Mouse (Mus musculus): Measurements from ENCODE around the gene Pappa.

Gene Pappa

DNA sequence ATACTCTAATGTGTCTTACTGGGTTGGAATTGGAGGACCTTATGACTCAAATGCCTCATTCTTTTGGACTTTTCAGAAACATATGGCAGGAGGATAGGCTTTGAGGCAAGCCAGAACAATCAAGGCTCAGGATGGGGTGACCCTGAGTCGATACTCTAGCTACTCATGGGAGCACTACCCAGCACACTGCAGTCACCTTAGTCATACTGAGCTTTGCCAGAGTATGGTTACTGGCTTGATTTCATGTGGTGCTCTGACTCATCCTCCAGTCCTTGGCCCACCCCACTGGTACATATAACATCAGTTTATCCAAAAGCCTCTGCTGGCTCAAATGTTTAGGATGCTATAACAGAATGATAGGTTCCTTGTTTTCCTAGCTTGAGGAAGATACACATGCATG, 130.1 kb downstream of the Pappa start:
- ATAC-seq (ENCODE audit: insufficient number of reproducible peaks, low FRiP score, low TSS enrichment) = no peak

DNA sequence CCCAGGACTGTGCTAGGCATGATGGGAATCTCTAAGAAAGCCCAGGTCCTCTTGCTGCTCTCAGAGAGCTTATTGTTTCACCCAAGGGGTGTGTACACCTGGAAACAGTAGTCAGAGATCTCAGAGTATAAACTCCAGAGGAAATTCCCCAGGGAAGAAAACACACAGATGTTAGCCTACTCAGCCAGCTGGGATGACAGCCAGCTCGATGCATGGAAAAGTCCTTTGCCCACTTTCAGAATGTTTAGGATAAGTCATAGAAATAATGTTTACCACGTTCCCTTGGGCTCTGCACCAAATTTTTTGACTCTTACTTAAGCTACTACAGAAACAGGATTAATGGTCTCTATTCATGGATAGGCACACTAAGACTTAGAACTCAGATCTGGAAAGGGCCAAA, 143.1 kb downstream of the Pappa start:
- ATAC-seq (ENCODE audit: insufficient number of reproducible peaks, low FRiP score, low TSS enrichment) = no peak

DNA sequence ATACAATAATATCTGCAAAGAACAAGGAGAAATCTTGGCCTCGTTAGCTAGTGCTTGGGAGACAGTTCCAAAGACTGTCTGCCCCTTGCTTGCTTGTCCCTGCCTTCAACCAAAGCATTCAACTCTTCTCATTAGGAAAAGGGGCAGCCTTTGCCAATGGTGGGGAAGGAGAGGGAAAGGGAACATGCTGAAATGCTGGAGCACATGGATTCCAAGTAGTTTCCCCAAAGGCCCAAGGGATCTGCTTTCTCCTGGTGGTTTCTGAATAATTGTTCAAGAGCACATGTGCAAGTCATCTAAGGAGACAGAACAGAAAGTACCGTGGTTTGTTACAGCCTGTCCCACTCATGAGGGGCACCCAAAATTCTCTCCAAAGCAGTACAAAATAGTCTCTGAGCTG, 146.0 kb downstream of the Pappa start:
- ATAC-seq (ENCODE audit: insufficient number of reproducible peaks, low FRiP score, low TSS enrichment) = no peak

DNA sequence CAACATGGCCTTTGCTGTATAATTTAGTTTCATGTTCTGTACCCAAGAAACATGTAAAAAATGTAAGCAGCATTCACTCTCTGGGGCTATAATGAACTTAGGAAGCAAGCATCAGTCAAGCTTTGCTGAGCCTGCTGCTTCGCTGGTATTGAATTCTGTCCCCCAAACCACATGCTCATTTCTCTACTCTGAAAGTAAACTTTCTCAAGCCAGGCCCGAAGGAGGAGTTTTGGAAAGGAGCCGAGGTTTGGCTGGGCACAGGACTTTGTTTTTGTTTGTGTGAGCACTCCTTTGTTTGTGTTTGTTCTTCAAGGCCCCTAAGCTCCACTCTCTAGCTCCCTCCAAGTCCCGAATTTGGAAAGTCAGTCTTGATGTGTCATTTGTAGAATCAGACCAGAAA, 148.3 kb downstream of the Pappa start:
- ATAC-seq (ENCODE audit: insufficient number of reproducible peaks, low FRiP score, low TSS enrichment) = no peak

DNA sequence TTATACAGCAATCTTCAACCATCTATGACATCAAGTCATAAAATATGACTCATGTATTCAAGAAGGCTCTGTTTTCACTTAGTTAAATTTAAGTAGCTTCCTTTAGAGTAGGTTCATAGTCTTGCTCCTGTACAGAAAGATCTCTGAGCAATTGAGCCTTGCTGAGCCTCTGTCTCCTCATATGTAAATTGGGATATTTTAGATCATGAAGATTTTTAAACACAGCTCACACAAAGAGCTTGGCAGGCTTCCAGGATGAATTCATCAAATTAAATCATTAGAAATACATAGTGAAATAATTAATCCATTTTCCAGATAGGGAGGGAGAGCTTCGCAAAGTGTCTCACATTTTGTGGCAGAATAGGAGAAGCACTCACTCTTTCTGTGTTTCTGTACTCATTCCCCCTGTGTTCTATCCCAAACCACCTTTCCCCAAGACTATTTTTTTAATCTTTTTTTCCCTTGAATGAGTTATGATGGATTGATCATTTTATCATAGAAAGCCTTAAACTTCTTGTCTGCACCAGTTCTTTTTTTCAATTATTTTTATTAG, 149.4 kb downstream of the Pappa start:
- no peak for ATAC-seq (ENCODE audit: insufficient number of reproducible peaks, low FRiP score, low TSS enrichment)

DNA sequence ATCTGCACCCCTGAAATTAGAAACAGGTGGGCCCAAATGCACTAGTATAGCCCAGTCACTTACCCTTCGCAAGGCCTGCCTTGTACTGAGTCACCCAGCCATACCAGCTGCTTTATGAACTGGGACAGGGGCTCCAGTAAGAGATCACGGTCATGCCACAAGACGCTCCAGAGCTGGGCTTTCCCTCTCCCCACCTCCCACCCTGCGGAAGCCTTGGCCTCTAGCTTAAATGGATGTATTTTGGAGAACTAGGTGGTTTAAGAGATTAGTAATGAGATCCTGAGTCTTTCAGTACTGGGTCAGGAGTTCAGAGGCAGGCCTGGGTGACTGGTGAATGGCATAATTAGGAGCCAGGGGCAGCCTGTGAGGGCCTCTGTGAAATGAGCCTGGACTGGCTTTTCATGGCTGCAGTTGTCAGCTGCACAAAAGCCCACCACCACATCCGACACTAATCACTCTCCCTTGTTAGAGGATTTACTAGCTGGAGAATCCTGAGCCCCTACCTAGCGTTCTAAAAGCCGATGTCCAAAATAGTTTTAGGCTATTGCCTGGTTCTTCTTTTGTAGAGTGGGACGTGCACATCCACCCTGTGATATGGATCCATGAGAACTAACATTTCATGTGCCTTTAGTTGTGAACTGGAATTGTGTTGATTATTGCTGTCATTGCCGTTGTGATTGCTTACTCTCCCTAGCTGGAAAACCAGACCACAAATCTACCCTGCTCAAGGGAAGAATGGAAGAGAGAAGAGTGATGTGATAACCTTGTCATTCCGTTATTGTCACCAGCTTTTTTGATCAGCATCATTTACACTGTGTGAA, 154.7 kb downstream of the Pappa start:
- ATAC-seq (ENCODE audit: insufficient number of reproducible peaks, low FRiP score, low TSS enrichment) = no peak

DNA sequence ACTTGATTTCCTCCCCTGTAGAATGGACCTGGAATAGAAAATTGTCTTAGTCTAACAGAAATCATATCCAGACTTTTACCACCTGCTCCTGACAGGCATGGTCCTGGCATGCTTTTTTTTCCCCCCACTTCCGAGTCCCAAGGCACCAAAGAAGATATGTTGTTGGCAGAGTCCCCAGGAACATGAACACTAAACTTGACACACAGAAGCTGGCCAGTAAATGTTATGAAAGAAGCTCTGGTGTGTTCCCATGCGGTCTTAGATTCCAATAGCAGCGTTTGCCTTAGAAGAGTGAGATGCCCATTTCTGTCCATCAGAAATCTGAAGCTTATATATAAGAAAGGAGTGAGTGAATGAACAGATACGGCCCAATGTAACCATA, 155.3 kb downstream of the Pappa start:
- no peak for ATAC-seq (ENCODE audit: insufficient number of reproducible peaks, low FRiP score, low TSS enrichment)

DNA sequence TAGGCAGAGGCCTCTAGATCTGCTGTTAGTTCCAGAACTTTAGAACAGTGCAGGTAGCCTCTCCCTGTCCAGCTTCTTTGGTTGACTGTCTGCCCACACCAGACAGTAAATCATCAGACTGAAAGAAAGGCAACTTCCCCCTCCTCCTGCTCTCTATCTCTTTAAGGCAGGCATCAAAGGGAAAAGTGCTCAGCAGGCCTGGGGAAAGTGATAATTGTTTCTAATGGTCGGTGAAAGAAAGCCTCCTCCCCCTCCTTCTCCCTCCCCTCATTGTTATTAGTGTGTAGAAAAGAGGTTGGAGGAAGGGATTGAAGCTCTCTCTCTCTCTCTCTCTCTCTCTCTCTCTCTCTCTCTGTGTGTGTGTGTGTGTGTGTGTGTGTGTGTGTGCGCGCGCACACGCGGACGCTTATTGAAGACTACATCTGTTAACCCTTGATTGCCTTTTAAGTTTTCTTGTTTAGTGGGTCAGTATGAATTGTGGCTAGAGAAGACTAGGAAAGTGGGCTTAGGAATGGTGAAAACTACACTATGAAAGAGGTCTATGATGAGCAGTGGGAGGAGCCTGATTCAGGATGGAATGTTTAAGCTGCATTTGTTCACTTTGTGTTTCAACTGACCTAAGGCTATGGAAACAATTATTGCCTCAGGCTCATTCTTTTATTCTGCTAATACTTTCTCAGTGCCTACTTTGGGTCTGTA, 156.2 kb downstream of the Pappa start:
- no peak for ATAC-seq (ENCODE audit: insufficient number of reproducible peaks, low FRiP score, low TSS enrichment)

DNA sequence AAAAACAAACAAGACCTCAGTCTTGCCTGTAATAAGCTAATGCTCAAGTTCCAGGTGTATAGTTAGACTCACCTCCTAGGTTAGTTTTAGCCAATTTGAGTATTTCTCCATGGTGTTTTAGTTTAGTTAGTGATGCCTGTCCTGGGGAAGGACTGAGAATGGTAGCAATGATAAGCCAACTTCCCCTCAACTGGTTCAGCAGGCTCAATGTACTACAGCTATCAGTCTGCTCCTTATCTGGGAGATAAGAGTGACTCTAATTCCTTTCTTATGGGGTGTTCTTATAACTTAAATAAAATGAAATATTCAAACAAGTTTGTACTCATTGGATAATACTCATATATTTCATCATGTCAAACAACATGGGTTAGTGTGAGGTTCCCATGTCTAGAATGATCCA, 156.9 kb downstream of the Pappa start:
- ATAC-seq (ENCODE audit: insufficient number of reproducible peaks, low FRiP score, low TSS enrichment) = no peak

DNA sequence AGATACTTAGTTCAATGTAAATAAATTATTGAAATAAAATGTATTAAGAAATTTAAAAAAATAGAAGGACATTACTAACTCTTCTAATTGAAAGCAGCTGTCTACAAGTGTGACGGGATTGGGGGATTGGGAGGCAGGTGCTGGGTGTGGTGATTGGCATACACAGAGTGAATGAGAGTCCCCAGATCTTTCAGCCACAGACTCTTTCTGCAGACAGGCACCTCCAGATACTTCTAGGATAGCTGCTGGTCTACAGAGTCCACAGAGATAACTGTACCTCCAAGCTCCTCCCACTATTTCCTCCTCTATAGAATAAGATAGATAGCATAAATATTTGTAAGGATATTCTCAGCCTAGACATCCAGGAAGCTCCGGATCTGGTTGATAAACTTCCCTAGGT, 159.6 kb downstream of the Pappa start:
- ATAC-seq (ENCODE audit: insufficient number of reproducible peaks, low FRiP score, low TSS enrichment) = no peak

DNA sequence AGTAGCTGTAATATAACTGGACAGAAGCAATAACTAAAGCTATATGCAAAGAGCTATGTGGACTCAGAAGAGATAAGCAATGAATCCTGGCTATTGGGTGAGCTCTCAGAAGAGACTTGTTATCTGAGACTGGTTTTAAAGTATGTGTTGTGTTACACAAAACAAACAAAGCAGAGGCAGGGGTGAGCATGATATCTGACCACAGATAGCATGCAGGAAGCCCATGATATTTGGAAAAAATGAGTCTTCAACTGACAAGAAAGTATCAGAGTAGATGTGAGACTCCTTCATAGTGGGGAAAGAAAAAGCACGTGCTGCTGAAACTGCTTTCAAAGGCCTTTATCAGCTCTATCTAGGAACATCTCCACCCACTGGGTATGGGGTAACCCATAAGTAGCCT, 161.2 kb downstream of the Pappa start:
- ATAC-seq (ENCODE audit: insufficient number of reproducible peaks, low FRiP score, low TSS enrichment) = no peak

DNA sequence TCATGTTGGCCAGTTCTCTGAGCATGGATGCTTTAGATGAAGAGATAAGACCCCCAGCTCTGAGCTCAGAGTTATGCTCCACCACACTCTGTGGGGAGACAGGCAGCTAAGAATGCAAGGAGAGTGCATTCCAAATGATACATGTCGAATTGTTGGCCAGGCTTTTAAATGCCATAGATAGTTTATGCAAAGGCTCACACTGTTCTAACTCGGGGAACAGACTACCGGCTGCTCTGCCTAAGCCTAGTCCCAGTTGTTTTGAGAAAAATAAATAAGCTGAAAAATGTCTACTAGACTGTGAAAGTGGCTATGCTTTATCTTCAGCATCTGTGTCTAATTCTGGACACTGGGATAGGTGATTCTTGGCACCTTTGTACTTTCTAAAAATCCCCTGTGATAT, 165.3 kb downstream of the Pappa start:
- ATAC-seq (ENCODE audit: insufficient number of reproducible peaks, low FRiP score, low TSS enrichment) = no peak

DNA sequence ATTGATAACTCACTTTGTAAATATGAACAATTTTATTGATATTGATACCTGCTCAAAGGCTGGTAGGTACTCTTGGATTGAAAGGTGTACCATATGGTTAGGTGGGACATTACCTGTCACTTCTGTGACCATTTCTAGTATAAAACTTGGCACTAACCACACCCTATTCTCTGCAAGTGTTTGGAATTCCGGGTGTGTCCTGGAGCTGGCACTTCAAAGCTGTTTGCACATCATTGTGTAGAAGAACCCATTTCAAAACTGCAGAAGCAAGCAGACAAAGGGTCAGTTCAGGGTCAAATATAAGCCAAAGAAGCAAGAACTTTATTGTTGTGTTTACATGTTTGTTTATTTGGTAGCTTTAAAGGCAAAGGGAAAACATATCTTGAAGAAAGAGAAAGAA, 171.8 kb downstream of the Pappa start:
- no peak for ATAC-seq (ENCODE audit: insufficient number of reproducible peaks, low FRiP score, low TSS enrichment)

DNA sequence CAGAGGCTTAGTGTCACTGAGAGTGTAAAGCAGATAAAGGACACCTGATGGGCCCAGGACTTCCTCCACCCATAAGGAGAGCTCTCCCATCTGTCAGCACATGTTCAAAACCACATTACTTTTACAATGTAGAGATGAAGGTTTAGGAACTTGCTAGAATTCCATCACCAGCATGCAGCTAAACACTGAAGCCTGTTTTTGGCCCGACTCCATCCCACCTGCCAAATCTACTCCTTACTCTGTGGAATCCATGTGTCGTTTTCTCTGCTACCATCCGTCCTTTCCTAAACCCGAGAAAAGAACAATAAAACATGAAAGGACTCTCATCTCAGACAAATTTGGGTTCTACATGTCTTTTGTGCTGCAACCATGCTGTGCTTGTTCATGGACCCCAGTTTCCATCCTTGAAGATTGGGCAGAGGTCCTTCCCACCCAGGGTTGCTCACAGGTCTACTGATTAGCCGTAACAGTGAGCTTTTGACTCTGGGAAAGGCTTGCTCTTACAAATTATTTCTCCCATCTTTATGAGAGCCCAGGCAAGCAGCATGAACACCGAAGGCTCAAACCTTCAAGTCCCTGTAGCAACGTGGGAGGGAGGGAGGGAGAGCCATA, 172.5 kb downstream of the Pappa start:
- ATAC-seq (ENCODE audit: insufficient number of reproducible peaks, low FRiP score, low TSS enrichment) = peak; percentile 33

DNA sequence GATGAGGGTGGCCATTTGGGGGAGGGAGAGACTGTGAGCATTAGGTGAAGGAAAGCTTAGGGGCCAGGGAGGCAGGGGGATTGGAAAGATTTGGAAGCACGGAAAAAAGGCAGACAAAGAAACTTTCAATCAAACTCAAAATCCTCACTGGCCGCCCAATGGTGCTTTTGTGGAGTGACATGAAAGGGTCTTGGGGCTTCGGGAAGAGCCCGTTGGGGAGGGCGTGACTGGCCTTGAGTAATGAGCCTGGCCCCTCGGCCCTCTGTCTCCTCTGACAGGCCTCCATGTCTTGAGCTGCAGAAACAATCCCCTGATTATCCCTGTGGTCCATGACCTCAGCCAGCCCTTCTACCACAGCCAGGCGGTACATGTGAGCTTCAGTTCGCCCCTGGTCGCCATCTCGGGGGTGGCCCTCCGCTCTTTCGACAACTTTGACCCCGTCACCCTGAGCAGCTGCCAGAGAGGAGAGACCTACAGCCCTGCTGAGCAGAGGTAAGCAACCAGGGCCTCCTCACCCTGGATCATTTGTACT, 173.1 kb downstream of the Pappa start:
- ATAC-seq (ENCODE audit: insufficient number of reproducible peaks, low FRiP score, low TSS enrichment) = no peak

DNA sequence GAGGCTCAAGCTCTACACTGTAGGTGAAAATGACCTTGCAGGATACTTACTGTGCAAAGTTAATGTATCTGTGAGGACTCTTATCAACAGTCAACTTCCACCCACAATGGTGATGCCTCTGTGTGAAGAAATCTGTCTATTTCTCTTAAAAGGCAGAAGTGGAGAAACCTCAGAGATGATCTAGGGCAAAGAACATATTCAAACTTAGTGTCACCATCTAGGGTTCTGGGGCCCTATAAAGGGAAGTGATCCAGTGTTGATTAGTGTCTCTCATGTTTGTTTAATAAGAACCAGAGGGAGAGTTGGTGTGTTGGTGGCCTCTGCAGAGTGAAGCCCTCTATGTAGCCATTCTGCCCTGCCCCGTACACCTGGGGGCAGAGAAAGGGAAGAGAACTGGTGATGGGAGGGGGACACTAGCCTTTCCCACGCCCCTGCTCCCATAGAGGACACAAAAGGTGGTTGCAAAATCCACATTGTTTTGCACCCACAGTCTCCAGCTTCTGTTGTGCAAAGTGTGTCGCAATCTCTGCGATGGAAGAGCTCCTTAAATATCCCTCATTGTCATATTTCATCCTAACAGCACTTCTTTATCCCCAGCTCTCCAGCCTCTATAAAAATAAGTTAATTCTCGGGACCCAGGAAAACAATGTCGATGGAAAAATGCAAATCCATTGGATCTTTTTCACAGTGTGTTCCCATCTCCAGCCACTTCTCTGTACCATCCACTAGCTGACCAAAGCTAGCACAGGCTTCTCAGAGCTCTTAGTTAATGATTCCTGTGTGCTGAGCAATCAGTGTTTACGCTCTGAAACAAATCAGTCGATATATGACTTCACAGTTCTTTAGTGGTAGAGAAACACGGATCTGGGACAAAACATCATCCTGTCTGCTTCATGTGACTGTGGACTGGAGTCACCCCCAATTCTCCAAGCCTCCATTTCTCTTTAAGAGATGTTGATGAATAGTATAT, 174.5 kb downstream of the Pappa start:
- ATAC-seq (ENCODE audit: insufficient number of reproducible peaks, low FRiP score, low TSS enrichment) = no peak

DNA sequence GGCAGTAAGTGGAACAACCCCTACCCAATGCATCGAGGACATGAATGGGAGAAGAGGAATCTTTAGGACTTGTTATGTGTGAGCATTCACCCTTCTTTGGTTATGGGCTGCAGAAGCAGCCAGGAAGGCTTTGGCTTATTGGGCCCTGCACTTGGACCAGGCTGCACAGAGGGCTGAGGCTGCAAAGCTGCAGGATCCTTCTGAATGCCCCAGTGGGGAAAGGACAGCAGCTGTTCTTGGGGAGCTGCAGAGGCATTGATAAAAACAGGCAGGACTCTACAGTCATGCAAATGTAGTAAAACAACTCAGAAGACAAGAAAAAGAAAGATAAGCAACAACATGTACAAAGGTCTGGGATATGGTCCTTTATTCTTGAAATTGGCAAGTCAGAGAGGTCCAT, 175.4 kb downstream of the Pappa start:
- ATAC-seq (ENCODE audit: insufficient number of reproducible peaks, low FRiP score, low TSS enrichment) = no peak

DNA sequence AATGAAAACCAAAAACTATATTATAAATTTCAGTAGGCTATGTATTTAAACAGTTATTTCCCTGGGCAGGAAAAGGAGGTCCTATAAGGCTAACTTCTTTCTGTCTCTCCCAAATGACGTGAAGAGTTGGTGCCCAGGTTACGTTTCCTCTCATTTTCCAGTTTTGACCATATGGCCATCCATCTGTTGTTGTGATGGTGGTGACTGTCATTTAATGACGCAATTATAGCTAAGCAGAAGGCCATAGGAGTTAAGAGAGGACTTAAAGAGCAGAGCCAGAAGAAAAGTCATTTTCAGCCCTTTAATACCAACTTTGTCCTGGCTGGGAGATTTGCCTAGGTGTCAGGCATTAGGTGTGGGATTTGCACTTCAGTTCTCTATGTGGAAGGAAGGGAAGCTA, 176.5 kb downstream of the Pappa start:
- no peak for ATAC-seq (ENCODE audit: insufficient number of reproducible peaks, low FRiP score, low TSS enrichment)

DNA sequence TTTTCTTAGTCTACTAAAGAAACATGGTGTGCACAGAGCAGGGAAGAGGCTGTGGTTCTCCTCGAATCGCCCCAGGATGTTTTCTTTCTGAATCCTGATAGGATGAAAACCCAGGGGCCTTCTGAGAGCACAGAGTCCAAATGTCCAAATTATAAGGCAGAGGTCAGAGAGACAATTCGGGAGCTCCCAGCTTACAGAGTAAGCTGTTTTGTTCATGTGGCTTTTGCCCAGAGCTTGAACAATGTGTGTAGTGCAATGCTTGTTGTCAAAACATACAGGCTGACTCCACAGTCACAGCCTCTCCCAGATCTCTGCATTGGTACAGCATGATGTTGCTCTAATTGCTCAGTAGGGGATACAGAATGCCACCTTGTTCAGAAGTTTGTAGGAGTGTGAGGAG, 178.7 kb downstream of the Pappa start:
- ATAC-seq (ENCODE audit: insufficient number of reproducible peaks, low FRiP score, low TSS enrichment) = no peak

All from cerebellum, adult (tissue).